Mouse (Mus musculus): Measurements from ENCODE around the gene B9d2.

B9d2 gene

DNA sequence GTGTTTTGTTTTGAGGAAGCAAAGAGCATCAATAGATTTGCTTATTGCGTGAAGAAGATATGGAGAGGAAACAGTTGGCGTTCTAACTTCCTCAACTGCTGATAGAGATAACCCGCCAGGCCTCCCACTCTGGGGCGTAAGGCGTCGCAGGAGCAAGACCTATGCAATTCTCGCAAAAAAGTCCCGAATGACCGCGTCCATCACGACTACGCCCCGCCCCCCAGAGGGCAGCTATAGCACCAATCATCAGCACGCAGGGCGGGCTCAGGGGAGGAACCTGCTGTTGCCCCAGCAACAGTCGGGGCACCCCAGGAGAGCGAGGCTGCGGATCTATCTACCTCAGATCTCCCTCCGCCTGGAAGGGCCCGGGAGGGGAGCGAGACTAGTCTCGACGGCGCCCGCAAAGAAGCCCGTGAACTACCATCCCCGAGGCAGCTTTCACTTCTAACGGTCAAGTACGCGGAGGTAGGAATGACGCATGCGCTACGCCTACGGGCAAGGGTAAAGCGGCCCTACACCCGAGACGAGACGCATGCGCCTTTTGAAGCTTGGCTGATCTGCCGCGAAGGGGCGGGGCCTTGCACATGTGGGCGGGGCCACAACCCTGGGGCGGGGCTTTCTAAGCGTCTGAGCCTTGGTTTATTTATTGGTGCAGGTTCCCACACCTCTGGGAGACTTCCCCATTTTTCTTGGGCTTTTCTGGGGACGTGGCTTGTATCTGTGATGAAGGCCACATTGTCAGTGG, at the start of gene B9d2:
B9d2 (plus strand) TSS at position 267 of the 745 bp plus-strand sequence.
- peak; percentile 98 for DNase-seq

DNA sequence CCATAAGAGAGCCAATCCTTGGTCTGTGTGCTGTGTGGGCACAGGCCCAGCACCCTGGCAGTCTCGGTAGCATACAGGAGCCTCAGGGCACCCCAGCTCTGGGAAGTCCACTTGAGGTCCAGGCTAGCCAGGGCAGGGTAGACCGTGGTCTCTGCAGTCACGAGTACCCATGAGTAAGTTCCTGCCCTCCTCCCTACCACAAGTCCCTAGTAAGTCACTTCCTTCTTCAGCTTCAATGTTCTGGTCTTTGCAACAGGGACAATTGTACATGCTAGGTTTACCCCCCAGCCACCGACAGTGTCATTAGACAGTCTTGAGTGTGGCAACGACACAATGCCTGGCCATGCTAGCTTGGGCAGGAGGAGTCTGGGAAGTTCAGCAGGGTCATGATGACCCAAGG, 47.9 kb upstream of the B9d2 start:
- DNase-seq, result no peak

DNA sequence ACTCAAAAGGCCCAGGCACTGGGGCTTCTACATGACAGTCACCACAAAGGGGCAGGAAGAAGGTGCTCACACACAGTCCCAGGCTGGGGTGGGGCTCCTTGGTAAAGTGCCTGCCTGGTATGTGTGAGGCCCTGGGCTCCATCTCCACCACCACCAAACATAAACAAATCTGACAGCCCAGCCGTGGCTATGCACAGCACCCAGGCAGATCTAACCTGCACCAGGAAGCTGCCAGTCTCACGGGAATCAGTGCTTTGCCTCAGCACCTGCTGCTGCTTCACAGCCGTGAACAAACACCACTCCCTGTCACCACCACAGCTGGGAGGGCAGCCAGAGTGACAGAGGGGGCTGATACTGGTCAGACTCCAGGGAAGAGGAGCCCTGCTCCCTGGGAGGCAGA, 44.2 kb upstream of the B9d2 start:
- DNase-seq, result no peak

DNA sequence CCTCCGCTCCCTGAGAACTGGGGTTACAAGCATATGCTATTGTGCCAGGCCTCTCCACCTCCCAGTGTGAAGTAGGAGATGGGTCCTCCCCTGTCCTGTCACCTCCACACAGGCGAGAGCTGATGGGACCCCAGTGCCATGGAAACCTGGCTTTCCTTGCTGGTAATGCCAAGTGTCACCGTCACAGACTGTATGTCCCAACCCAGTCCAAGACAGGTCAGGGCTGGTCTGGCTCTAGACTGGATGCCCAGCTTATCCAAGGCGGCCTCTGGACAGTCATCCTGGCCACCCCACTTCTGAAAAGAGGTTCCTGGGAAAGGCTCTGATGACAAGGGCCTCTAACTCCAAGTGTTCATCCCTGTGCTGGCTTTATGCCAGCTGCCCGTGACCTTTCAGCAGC, 43.5 kb upstream of the B9d2 start:
- no peak for DNase-seq

DNA sequence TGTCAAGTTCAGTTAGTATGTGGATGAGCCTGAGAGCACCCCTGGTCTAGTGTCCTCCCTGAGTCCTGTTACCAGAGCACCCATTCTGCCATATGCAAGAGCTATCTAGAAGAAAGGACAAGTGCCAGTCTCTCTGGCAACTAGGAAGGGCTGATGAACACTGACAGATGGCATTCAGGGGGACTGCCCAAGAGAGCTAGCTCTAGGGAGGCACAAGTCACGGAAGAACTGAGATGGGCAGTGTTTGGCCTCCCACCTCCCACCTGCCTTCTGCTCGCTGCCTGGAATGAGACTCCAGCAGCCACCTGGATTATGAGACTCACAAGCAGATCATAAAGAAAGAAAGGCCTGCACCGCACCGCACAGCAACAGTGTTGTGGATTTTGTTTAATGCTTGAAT, 40.8 kb upstream of the B9d2 start:
- DNase-seq, result no peak

DNA sequence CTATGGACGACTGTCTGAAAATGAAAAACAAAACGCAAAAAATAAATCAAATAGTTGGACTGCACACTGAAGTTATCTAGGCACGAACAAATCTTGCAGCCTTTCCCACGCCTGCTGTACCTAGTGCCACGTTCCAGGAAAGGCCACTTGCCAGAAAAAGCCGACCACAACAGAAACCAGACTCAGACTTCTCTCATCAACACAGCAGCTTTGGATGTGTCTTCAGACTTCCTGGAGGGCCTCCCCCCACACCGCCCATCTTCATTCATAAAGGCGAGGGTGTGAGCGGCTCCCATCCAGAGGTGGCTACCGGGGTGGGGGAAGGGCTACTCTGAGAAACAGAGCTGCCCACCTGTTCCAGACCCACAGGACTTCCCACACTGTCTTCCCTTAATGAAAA, 36.4 kb upstream of the B9d2 start:
- DNase-seq, result no peak

DNA sequence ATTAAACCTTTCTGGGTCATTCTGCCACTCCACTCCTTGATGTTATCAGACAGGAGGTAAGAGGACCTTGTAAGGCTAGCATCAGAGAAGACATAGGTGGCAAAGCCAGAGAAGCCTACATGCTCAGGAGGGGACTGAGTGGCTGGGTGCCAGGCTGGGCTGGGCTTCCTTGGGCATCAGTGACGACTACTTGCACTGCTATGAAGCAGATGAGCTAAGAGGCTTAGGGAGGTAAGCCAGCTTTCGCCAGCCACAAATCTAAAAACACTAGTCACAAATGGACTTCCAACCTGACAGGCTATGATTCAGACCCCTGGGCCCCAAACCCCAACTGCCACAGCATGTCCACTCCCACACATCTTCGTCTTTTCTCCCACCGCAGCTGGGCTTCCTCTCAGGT, 35.9 kb upstream of the B9d2 start:
- DNase-seq, result no peak

DNA sequence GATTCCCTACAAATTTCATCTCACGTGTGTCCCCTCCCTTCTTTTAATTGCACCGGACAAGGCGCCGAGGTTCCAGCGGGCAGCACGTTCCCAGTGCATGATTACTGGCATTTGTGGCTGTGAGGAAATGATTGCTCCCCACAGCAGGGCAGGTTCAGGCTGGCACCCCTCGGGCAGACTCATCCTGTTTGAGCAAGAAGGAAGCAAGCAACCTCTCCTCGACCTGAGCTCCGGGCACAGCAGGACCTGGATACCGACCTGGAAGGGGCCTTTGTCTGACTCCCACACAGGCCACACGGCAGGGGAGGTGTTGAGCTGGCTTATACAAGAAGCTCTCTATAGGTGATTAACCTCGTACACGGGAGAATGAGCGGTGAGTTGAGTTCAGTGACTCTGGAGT, 35.5 kb upstream of the B9d2 start:
- DNase-seq, result peak in 1 of 2 experiments; percentile 46

DNA sequence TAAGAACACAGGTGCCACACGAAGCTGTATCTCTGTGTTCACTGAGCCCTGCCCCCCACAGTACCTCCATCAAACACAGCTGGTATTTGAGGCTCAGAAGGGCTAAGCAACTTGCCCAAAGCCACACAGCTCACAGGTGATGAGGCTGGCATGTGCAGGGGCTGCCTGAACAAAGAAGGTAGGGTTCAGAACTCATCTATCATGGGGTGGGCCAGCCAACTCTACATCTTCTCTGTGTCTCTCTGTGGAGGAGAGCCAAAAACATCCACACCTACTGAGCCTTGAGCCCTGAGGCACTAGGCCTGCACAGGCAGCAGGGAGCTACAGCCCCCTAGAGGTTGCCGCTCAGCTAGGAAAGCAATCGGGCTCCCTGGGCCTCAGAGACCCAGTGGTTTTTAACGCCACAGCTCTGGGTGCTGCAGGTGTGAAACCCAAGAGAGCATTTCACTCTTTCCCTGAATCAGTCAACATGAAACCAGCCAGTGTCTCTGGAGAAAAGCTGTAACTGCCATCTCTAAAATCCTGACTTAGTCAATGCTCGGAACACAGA, 32.9 kb upstream of the B9d2 start:
- DNase-seq, result no peak

DNA sequence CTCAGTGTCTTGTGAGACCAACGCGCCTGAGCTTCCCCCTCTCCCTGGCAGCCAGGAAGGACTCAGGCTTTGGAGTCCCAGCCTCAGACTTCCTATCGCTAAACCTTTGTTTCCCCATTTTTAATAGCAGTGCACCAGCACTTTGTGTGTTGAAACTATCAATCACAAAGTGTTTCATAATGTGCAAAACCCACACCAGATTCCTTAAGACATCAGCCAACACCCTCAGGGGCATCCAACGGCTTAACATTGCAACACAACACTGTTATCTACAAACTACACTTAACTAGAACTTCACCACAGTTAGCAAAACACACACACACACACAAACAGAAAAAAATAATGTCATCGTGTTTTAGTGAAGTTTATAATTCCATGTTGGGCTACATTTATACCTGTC, 30.7 kb upstream of the B9d2 start:
- DNase-seq, result no peak

DNA sequence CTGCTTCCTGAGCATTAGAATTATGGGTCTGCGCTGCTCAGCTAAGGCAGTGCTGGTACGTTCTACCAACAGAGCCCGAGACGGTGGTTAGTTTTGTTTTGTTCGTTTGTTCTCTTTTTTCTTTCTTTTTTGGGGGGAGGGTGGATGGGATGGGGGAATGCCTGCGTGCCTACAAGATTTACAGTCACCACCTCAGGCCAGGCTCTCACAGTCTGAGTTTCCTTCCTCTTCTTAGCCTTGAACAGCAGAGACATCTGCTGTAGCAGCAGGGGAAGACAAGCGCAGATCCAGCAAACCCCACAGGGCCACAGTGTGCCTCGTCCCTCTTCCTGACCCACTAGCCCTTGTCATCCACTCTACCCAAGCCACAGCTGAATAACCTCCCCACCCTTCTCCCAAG, 29.3 kb upstream of the B9d2 start:
- no peak for DNase-seq

DNA sequence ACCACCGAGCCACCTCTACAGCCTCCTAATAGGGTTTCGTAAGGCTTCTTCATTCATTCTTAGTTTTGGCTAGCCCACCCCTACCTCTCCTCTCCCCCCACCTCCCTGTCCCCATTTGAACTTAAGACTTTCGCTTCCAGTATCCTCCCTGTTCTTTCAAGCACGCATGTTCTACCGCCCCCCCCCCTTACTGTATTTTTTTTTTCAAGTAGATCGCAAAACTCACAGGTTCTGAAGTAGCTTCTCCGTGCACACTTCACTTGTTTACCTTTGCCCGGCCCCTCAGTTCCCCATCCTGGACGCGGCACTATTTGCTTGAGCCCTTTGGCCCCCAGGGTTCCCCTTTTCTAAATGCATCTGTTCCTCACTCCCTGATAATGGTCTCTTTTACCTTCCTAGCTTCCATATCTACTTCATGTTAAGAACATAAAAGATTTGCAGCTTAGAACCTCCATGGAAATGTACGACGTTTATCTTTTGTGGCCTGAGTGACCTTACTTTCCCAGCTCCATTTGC, 28.3 kb upstream of the B9d2 start:
- no peak for DNase-seq

DNA sequence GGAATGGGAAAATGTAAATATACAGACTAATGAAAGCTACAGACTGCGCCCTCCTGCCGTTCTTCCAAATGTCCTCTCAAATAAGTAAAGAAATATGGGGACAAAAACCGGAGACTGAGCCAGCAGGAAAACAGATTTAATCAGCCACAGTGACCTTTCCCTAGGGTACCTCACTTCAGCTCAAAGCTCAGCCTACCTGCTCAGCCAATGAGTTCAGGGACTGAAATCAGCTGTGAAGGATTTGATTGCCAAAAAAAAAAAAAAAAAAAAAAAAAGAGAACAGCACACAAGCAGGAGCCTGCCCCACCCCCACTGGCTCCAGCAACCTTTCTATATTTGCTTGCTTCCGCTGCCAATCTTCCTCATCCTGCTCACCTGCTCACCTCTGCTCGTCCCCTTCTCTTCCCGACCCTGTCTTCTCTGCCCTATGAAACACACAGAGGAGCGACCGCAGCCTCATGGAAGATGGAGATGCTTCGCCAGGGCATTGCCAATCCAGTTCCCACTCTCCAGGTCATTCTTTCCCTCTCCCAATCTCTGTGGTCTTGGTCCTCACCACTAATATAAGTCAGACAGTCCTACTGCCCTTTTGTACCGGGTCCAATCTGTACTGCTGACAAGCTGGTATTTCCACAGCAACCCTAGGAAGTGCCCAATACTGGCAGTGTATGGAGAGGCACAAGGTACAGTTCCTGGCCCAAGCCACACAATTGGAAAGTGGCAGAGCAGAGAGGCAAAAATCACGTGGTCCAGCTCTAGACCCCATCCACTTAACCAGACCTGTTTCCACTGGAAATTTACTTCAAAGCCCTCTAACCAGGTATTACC, 24.8 kb upstream of the B9d2 start:
- peak in 1 of 2 experiments; percentile 30 for DNase-seq

DNA sequence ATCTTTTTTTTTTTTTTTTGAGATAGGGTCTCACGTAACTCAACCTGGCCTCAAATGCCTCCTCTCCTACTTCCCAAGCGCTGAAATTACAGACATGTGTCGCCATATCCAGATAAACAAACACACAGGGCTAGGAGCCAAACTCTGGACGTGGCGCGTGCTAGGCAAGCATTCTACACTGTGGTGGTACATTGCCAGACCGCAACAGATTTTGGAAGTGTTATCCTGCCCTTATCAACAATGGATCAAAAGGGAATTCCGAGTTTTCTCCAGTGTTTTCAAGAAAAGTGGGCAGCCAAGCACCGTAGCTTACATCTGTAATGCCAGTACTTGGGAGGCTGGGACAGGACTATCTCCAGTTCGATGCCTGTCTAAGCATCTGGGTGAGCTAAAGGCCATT, 22.8 kb upstream of the B9d2 start:
- DNase-seq, result no peak

DNA sequence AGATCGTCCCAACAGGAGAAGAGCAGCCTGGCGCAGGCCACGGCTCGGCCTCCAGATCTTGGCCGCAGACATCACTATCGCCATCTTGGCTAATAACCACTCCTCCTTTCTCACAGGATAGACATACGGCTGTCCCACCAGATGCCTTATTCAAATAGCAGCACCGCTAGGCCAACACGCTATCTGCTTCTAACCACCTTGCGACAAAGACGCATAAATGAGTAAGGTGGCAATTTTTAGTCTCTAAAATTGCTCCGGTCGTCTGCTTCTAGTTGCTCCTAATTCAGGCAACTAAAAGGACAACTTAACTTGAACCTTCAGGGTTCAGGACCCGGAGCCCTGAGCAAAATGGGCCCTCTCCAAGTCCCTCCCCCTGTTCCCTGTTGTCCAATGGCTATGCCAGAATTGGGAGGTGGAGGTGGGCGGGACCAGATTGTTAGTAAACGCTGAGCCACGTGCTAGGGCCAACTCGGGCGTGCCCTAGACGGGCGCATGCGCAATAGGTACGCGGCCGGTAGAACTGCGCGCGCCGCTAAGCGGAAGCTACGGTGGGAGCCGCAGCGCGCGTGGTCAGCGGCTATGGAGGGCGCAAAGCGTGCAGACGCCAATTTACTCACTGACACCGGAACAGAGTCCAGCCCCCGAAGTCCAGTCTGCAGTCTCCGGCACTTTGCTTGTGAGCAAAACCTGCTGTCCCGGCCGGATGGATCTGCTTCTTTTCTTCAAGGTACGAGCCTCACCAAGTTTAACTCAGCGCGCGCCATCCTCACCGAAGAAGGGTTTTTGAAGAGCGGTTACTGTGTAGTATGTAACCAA, 21.7 kb upstream of the B9d2 start, which contains the start of the genes Bckdha and Exosc5:
Bckdha (minus strand) TSS at position 325 of the 816 bp plus-strand sequence.
Exosc5 (plus strand) TSS at position 508 of the 816 bp plus-strand sequence.
- DNase-seq, result peak; percentile 99 to 100

DNA sequence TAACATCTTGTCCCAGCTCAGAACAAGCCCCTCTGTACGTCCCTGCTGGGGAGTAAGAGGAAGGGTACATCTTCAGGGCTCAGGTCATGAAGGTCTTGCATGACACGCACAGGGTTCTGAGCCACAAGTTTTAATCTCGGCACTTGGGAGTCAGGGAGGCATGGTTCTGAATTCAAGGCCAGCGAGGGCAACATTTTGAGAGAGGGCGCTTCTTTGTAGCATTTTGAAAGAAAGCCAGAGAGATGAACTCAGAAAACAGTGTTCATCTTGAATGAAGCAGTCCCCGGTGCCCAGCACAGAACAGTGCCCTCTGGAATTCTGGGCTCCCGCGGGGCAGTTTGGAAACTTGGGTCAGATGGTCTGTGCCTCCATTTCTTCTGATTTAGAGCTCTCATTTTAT, 14.2 kb upstream of the B9d2 start:
- no peak for DNase-seq

DNA sequence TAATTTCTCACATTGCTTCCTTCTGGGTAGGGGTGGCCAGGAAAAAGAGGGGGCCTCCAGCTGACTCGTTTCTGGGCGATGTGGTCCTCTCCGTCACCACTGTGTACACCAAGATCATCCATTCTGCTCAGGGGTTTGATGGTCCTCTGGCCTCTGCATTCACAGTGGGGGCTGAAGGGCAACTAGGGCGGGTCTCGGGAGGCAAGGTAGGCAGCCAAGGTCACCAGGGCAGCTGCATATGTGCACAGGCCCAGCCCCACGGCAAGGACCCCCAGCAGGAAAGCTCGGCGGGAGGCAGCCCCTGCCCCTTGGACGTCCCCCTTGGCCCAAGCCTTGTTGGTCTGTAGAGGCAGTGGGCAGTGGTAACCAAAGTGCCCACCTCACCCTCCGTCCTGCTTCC, 11.4 kb upstream of the B9d2 start:
- DNase-seq, result no peak

DNA sequence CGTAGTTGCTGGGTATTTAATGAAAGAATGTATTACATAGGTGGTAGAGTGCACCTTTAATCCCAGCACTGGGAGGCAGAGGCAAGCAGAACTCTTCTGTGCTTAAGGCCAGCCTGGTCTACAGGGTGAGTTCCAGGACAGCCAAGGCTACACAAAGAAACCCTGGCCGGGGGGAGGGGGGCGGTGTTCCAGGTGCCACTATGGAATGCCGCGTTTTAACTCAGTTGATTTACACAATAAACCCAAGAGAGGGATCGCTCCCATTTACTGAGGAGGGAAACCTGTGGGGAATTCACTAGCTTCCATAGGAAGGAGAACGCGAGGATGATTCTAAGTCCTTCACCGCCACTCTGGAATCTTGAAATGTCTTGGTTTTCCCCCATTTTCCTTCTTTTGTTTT, 10.9 kb upstream of the B9d2 start:
- no peak for DNase-seq

DNA sequence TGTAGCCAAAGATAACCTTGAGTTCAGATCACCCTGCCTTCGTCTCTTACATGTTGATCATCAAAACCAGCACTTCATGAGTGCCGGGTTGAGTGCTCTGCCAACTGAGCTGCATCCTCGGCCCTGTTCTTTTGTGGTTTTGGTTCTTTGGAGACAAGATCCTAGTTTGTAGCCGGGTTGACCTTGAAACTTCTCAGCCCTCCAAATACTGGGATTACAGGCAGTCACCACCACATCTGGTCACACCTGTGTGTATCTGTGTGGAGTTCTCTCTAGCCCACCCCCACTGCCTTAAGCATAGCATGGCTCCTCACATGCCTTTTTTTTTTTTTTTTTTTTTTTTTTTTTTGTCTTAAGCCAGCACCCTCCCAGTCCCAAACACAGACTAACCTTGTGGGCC, 10.5 kb upstream of the B9d2 start:
- DNase-seq, result no peak

DNA sequence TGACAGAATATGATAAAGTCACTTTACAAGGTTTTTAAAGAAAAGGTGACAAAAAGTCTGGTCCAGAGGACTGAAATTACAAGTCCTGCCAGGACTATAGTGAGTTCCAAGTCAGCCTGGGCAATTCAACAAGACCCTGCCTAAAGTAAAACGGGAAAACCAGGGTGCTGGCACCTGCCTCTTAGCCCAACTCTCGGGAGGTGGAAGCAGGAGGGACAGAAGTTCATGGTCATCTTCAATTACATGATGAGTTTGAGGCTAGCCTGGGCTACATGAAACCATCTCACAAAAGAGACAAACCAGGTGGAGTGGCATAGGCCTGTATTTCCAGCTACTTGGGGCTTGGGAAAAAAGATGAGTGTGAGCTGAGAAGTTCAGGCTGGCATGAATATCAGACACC, 8.9 kb upstream of the B9d2 start:
- no peak for DNase-seq

DNA sequence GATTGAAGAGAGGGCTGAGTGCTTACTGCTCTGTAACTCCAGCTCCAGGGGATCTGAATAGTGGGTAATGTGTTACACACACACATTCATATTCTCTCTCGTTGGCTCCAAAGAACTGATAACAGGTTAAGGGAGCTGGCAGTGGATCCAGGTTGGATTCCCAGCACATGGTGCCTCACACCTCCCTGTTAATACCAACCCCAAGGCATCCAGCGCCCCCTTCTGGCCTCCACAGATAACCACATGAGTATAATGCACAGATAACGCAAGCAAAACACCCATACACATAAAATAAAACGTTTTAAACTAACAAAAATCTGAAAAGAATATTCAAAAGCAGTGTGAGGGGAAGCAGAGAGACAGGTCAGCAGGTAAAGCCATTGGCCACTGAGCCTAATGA, 8.1 kb upstream of the B9d2 start:
- no peak for DNase-seq

DNA sequence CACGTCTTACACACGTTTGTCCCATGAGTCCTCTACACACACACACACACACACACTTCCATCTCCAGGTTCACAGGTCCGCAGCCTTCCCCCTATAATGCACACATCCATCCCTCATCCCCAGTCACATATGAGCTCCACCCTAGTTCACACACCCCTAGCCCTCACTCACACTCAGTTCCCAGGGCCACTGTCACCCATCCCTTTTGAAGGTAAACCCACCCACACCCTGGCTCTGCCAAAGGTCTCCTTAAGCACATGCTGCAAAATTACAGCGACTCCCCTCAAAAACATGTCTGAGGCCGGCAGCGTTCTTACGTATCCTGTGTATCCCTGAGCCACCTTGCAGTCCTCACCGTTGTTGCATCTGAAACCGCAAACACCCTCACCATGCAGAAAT, 6.3 kb upstream of the B9d2 start:
- no peak for DNase-seq
